16 mouse cellular contexts compared by ENCODE assay signal in genomic region chr16:50615569-50615968, GRCm38 (mm10). TPM values are rescaled to one million over a fixed set of nuclear protein-coding genes. Genes with fewer than 3 reads are reported as not detected.
DNase-seq lines count a peak whose midpoint lies in the region; ATAC-seq lines count a peak whose summit lies in the region.
"Had no signal": no experiment of that assay in that cellular context is flagged by ENCODE, and none has a peak within 500 bp of the region (broad histone marks: within the 10 kb centered on the region; RNA-seq: fewer than 3 reads in every experiment).

No protein-coding gene starts in this region.

- 0 out of 2 replicates have a peak, but pooled peaks have one; percentile 26 for ATAC-seq in embryonic facial prominence, embryonic 13.5 days (ENCODE audit: insufficient number of reproducible peaks, insufficient read depth, low FRiP score, low TSS enrichment, low read depth)
- ATAC-seq in frontal cortex, adult (ENCODE audit: low TSS enrichment), result no peak
- ATAC-seq: inflammation-experienced regulatory T-cells, adult 6 months had no signal

- 0 out of 2 replicates have a peak overlapping the region, but pooled peaks have one; percentile 18 for H3K27ac ChIP-seq in embryonic facial prominence, embryonic 13.5 days
- H3K27ac ChIP-seq in embryonic facial prominence, embryonic 10.5 days (replicated peaks), result no peak overlapping the region
- H3K27ac ChIP-seq: embryonic facial prominence, embryonic 12.5 days; lung, embryonic 15.5 days had no signal

- no peak overlapping the region for H3K9ac ChIP-seq in embryonic facial prominence, embryonic 13.5 days
- H3K9ac ChIP-seq: embryonic facial prominence, embryonic 12.5 days; lung, embryonic 15.5 days had no signal

- H3K9me3 ChIP-seq in embryonic facial prominence, embryonic 13.5 days, result no peaks in the 10 kb centered on the region
- H3K9me3 ChIP-seq in embryonic facial prominence, embryonic 10.5 days, result no peaks in the 10 kb centered on the region
- H3K9me3 ChIP-seq: embryonic facial prominence, embryonic 12.5 days; lung, embryonic 15.5 days had no signal

- 47% methylated on average over 7 of the region's 7 CpGs for WGBS in embryonic facial prominence, embryonic 13.5 days
- 75% methylated on average over 7 of the region's 7 CpGs for WGBS in embryonic facial prominence, embryonic 10.5 days

- H3K4me1 ChIP-seq in embryonic facial prominence, embryonic 13.5 days, result no peaks in the 10 kb centered on the region; the same call in 1 of the 2 replicates
- no peaks in the 10 kb centered on the region for H3K4me1 ChIP-seq in embryonic facial prominence, embryonic 10.5 days
- H3K4me1 ChIP-seq: embryonic facial prominence, embryonic 12.5 days had no signal

- no peaks in the 10 kb centered on the region for H3K36me3 ChIP-seq in embryonic facial prominence, embryonic 13.5 days
- no peaks in the 10 kb centered on the region for H3K36me3 ChIP-seq in embryonic facial prominence, embryonic 10.5 days (replicated peaks)
- H3K36me3 ChIP-seq: embryonic facial prominence, embryonic 12.5 days; lung, embryonic 15.5 days had no signal

- DNase-seq in embryonic facial prominence, embryonic 10.5 days (ENCODE audit: low spot score), result no peak
- peak; percentile 21 for DNase-seq in retina, postnatal 1 day
- no peak for DNase-seq in retina, embryonic 14.5 days (ENCODE audit: low spot score)
- peak; percentile 5 for DNase-seq in layer of hippocampus, adult 9-10 months (ENCODE audit: low spot score)
- DNase-seq in left cerebral cortex, adult 18-20 months (ENCODE audit: low spot score in 2 of 2), result no peak
- DNase-seq in urinary bladder, postnatal 36 days (ENCODE audit: low spot score in 2 of 2), result no peak
- DNase-seq: cerebellum, adult 9-11 months; kidney, postnatal 4 days had no signal

- H3K4me3 ChIP-seq in embryonic facial prominence, embryonic 13.5 days, result no peak overlapping the region
- H3K4me3 ChIP-seq in embryonic facial prominence, embryonic 10.5 days, result no peak overlapping the region
- H3K4me3 ChIP-seq: embryonic facial prominence, embryonic 12.5 days; lung, embryonic 15.5 days had no signal

- H3K4me2 ChIP-seq in embryonic facial prominence, embryonic 13.5 days, result no peak overlapping the region
- H3K4me2 ChIP-seq: embryonic facial prominence, embryonic 12.5 days; heart, embryonic 11.5 days; lung, embryonic 15.5 days had no signal

- H3K27me3 ChIP-seq in embryonic facial prominence, embryonic 13.5 days, result no peaks in the 10 kb centered on the region
- H3K27me3 ChIP-seq in embryonic facial prominence, embryonic 10.5 days (replicated peaks; ENCODE audit: low read depth, poor library complexity, severe bottlenecking), result no peaks in the 10 kb centered on the region
- H3K27me3 ChIP-seq: embryonic facial prominence, embryonic 12.5 days; lung, embryonic 15.5 days had no signal

RNA-seq across cellular contexts. Expression of gene Ccdc54, which starts 24.6 kb away (rescaled TPM):
- polyA plus RNA-seq in embryonic facial prominence, embryonic 13.5 days (2015; fragmentation: Nextera tagmentation; extraction: Ambion mirVana), result not detected in 2 replicates
- polyA plus RNA-seq in embryonic facial prominence, embryonic 10.5 days (2016; fragmentation: Nextera tagmentation; extraction: Ambion mirVana), result not detected in 2 replicates
- not detected for total RNA-seq in left cerebral cortex, adult 18-20 months (2021)
- total RNA-seq: left cerebral cortex, postnatal 36 days had no signal
- polyA plus RNA-seq: embryonic facial prominence, embryonic 12.5 days; heart, embryonic 11.5 days; inflammation-experienced regulatory T-cells, adult 6 months; lung, embryonic 15.5 days; spleen, adult 2 months had no signal

Comparison
In these comparisons a context has a peak if more than half of its experiments do, and no peak if none do; other contexts are left out.
1. DNase-seq: peak in retina, postnatal 1 day (single experiment) and layer of hippocampus, adult 9-10 months (single experiment); none in embryonic facial prominence, embryonic 10.5 days (single experiment), retina, embryonic 14.5 days (single experiment), left cerebral cortex, adult 18-20 months (0 of 2) and urinary bladder, postnatal 36 days (0 of 2).